Mouse (Mus musculus) C2C12 (cell line): ENCODE measurements at regions not wholly inside any gene's neighbourhood (a gene's known extent, or its start where the extent isn't known, plus 50 kb on each side); places are given as distances from the start of the nearest gene placed in this dataset.

Experiments used
- CEBPB ChIP-seq: IDR thresholded peaks from one replicate; pipeline ENCODE4 v1.6.1; 2011; ENCODE audit warnings: low read depth, mild to moderate bottlenecking, control low read depth, moderate library complexity
- CTCF ChIP-seq: IDR thresholded peaks from one replicate; pipeline ENCODE4 v1.5.1; 2011; ENCODE audit not compliant: control insufficient read depth, insufficient read depth, insufficient read length
- FOSL1 ChIP-seq: IDR thresholded peaks from one replicate; pipeline ENCODE4 v1.8.0; 2011; ENCODE audit warnings: mild to moderate bottlenecking, low read length; ENCODE audit not compliant: poor library complexity, insufficient read depth, severe bottlenecking
- MAX ChIP-seq: IDR thresholded peaks from one replicate; pipeline ENCODE4 v1.6.1; 2011; ENCODE audit warnings: mild to moderate bottlenecking, control low read depth
- MYOD1 ChIP-seq: IDR thresholded peaks from one replicate; pipeline ENCODE4 v1.6.1; 2011; ENCODE audit warnings: low read depth; ENCODE audit not compliant: control insufficient read depth, insufficient read length
- MYOG ChIP-seq: IDR thresholded peaks from one replicate; pipeline ENCODE4 v1.6.1; 2011; ENCODE audit not compliant: control insufficient read depth, insufficient read length; ENCODE audit errors: extremely low read depth
- USF1 ChIP-seq: IDR thresholded peaks from one replicate; pipeline ENCODE4 v1.6.1; 2011; ENCODE audit warnings: low read depth, mild to moderate bottlenecking, control low read depth, moderate library complexity

DNA sequence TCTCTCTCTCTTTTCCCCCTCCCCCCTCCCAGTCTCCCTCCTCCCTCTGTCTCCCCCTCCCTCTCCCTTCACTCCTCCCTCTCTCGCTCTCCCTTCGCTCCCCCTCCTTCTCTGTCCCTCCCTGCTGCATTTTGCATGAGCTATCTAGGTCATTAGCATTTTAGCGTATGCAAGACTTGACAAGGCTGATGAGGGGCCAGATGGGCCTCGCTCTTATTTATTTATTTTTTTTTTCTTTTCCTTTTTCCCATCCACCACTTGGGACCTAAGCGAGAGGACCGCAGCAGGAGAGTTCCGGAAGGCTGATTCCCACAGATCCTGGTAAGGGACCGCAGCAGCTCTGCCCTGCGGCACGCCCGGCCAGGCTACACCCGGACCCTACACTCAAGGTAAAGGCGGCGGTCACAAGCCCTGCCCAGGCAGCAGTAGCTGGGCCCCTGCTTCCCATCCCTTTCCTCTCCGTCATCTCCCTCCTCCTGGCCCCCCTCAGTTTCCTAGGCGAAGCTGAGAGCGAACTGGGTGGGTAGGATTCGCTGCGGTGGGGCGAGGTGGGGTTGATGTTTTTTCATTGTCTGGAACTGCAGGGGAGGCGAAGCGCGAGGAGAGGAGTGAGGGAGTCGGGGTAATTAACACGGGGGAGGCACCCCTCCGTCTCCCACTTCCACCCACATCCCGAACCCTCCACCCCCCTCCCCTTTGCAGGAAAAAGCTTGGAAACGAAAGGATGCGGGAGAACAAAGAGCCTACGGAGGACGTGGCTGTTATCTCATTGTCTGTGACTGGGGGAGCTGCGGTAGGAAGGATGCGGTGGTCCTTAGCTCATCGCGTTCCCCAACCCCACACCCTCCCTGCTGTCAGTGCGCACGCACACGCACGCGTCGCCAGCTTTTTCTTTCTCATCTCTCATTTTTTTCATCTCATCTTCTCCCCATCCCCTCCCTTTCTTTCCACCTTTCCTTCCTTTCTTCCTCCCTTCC is 485.8 kb downstream of the Prss52 start:
- no peak for TF ChIP-seq CTCF
- TF ChIP-seq MAX, result no peak
- TF ChIP-seq USF1, result no peak
- TF ChIP-seq MYOG, result no peak
- TF ChIP-seq FOSL1, result no peak
- TF ChIP-seq MYOD1, result no peak
- TF ChIP-seq CEBPB, result no peak
